Mouse (Mus musculus) thymus, adult 2 months (tissue): Measurements from ENCODE around the gene Gm49353.

Source experiments
- CTCF ChIP-seq: fragments of 200-500 bp; IDR thresholded peaks from 2 replicates; pipeline ENCODE4 v1.5.1; 2012; ENCODE audit warnings: mild to moderate bottlenecking, control low read depth, low read length, moderate library complexity, borderline replicate concordance; ENCODE audit not compliant: control insufficient read depth, poor library complexity, insufficient read depth; ENCODE audit errors: extremely low read depth
- POLR2A ChIP-seq: fragments of 200-500 bp; IDR thresholded peaks from 2 replicates; pipeline ENCODE4 v1.6.1; 2012; ENCODE audit warnings: mild to moderate bottlenecking, low read length, control low read depth, moderate library complexity; ENCODE audit not compliant: control insufficient read depth, poor library complexity, insufficient read depth; ENCODE audit errors: extremely low read depth

GRCm38 (mm10) chr10:29213534-29214100 is 14.9 kb downstream of the Gm49353 start:
- TF ChIP-seq POLR2A, result no peak
- TF ChIP-seq CTCF, result no peak
